Mouse (Mus musculus): ENCODE results near the gene Atp5g1. TPM values are rescaled to one million over a fixed set of nuclear protein-coding genes. Genes with fewer than 3 reads are reported as not detected.
A peak's percentile ranks its signal among the peaks of the same experiment; 100 is the strongest.
"Not testable (repeated sequence)": the region's sequence is repeated elsewhere in the genome, so short reads cannot be mapped to it uniquely, and the experiment has no call there.

Atp5g1 gene
- 184 and 191 TPM in 2 replicates for polyA plus RNA-seq (2011; ENCODE audit: insufficient read depth, insufficient read length, low read depth, missing spikeins)

DNA sequence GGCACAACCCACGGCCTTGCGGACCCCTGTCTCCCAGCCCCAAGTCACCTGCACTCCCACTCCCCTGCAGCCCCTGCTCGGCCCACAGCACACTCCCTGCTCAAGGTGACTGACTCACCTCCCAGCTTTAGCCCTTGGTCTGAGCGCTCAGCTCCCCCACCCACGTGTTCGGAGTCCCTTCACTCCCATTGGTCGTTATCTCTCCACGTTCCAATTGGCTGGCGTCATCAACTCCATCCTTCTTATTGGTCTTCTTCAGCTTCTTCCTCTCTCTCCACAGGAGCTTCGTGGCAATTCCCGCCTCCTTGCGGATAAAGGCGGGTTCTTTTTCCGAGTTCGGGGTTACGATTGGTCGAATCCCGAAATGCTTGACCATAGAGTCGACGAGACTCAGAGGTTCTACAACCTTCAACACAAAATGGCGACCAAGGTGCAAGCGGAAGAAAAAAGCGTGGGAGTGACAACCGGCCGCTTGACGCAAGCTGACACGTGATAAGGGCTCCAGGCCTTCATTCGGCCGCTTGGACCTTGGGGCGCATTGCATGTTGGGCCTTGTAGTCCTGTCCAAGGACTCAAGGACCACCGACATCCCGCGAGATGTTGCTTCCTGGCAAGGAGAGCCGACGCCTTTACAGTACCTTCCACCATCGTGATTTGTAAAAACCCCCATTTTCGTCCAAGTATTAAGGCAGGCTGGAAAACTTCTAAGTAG, at the start of gene Atp5g1:
Atp5g1 (minus strand) TSS at position 162 of the 712 bp plus-strand sequence.
- H3K27me3 ChIP-seq (ENCODE audit: control insufficient read depth, insufficient read depth, low read length, poor library complexity, severe bottlenecking), result no peaks in the 10 kb centered on the region
- H3K4me3 ChIP-seq (ENCODE audit: low read depth, low read length), result peak within 1 kb of the TSS; percentile 87
- H3K27ac ChIP-seq (ENCODE audit: insufficient read depth, low read length), result peak within 1 kb of the TSS; percentile 90
- H3K9me3 ChIP-seq (replicated peaks; ENCODE audit: control insufficient read depth, insufficient read depth, low read length, poor library complexity, severe bottlenecking), result no peaks in the 10 kb centered on the region
- TF ChIP-seq CTCF (IDR thresholded peaks at IDR 0.05; ENCODE audit: low read depth, low read length) (no peak), POLR2A (IDR thresholded peaks at IDR 0.05; ENCODE audit: insufficient read depth, low read length) (peak; percentile 97)
- peak within 1 kb of the TSS; percentile 90 for H3K9ac ChIP-seq (ENCODE audit: low read depth, poor library complexity, severe bottlenecking)
- H3K36me3 ChIP-seq (ENCODE audit: control insufficient read depth, insufficient read depth, low read length, poor library complexity, severe bottlenecking), result peaks cover 13% of the 10 kb centered on the region
- no peaks in the 10 kb centered on the region for H3K4me1 ChIP-seq (ENCODE audit: control insufficient read depth, insufficient read depth, low read length)

GRCm38 (mm10) chr11:96124052-96124914, 48.8 kb upstream of the Atp5g1 start:
- H3K27me3 ChIP-seq (ENCODE audit: control insufficient read depth, insufficient read depth, low read length, poor library complexity, severe bottlenecking), result no peaks in the 10 kb centered on the region
- peak overlapping the region; percentile 69 for H3K9ac ChIP-seq (ENCODE audit: low read depth, poor library complexity, severe bottlenecking)
- H3K9me3 ChIP-seq (replicated peaks; ENCODE audit: control insufficient read depth, insufficient read depth, low read length, poor library complexity, severe bottlenecking), result no peaks in the 10 kb centered on the region
- H3K36me3 ChIP-seq (ENCODE audit: control insufficient read depth, insufficient read depth, low read length, poor library complexity, severe bottlenecking), result no peaks in the 10 kb centered on the region
- peaks cover 2% of the 10 kb centered on the region for H3K4me1 ChIP-seq (ENCODE audit: control insufficient read depth, insufficient read depth, low read length)
- peak overlapping the region; percentile 69 for H3K4me3 ChIP-seq (ENCODE audit: low read depth, low read length)
- peak overlapping the region; percentile 13 for H3K27ac ChIP-seq (ENCODE audit: insufficient read depth, low read length)
- TF ChIP-seq CTCF (IDR thresholded peaks at IDR 0.05; ENCODE audit: low read depth, low read length) (no peak), EP300 (IDR thresholded peaks at IDR 0.05; ENCODE audit: insufficient read depth, low read depth, low read length) (no peak), POLR2A (IDR thresholded peaks at IDR 0.05; ENCODE audit: insufficient read depth, low read length) (no peak)

DNA sequence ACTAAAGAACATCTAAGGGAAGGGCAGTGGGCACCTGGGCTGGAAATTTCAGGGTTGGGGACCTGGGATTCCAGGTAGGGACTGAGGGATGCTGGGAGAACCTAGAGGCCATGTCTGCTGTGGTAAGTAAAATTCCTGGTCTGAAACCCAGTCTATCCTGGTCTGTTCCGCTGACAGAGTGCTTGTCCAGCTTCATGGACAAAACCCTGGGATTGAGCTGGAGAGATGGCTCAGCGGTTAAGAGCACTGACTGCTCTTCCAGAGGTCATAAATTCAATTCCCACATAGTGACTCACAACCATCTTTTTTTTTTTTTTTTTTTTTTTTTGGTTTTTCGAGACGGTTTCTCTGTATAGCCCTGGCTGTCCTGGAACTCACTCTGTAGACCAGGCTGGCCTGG, 47.3 kb upstream of the Atp5g1 start:
- H3K4me1 ChIP-seq (ENCODE audit: control insufficient read depth, insufficient read depth, low read length); H3K27ac ChIP-seq (ENCODE audit: insufficient read depth, low read length); H3K9ac ChIP-seq (ENCODE audit: low read depth, poor library complexity, severe bottlenecking); H3K27me3 ChIP-seq (ENCODE audit: control insufficient read depth, insufficient read depth, low read length, poor library complexity, severe bottlenecking); H3K9me3 ChIP-seq (replicated peaks; ENCODE audit: control insufficient read depth, insufficient read depth, low read length, poor library complexity, severe bottlenecking); H3K4me3 ChIP-seq (ENCODE audit: low read depth, low read length); H3K36me3 ChIP-seq (ENCODE audit: control insufficient read depth, insufficient read depth, low read length, poor library complexity, severe bottlenecking): not testable (repeated sequence)

DNA sequence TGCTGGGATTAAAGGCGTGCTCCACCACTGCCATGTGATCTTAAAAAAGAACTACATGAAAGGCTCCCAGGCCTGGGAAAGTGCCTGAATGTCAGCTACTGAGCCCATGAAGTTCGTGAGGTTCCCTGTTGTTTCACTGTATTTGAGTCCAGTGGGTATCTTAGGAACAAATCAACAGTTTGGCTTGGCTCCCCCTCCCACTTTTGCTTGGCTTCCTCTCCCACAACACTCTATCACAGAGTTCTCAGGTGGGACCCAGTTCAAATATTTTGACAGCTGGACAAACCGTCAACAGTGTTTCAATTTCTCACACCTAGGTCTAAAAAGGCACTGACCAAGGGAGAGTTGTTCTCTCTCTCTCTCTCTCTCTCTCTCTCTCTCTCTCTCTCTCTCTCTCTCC, 43.9 kb upstream of the Atp5g1 start:
- H3K9ac ChIP-seq (ENCODE audit: low read depth, poor library complexity, severe bottlenecking), result no peak overlapping the region
- no peak overlapping the region for H3K4me3 ChIP-seq (ENCODE audit: low read depth, low read length)
- H3K9me3 ChIP-seq (replicated peaks; ENCODE audit: control insufficient read depth, insufficient read depth, low read length, poor library complexity, severe bottlenecking), result no peaks in the 10 kb centered on the region
- TF ChIP-seq CTCF (IDR thresholded peaks at IDR 0.05; ENCODE audit: low read depth, low read length), result no peak
- no peak for TF ChIP-seq POLR2A (IDR thresholded peaks at IDR 0.05; ENCODE audit: insufficient read depth, low read length)
- no peak for TF ChIP-seq EP300 (IDR thresholded peaks at IDR 0.05; ENCODE audit: insufficient read depth, low read depth, low read length)
- peaks cover 2% of the 10 kb centered on the region for H3K4me1 ChIP-seq (ENCODE audit: control insufficient read depth, insufficient read depth, low read length)
- H3K27ac ChIP-seq (ENCODE audit: insufficient read depth, low read length), result no peak overlapping the region
- H3K27me3 ChIP-seq (ENCODE audit: control insufficient read depth, insufficient read depth, low read length, poor library complexity, severe bottlenecking), result no peaks in the 10 kb centered on the region
- H3K36me3 ChIP-seq (ENCODE audit: control insufficient read depth, insufficient read depth, low read length, poor library complexity, severe bottlenecking), result no peaks in the 10 kb centered on the region

GRCm38 (mm10) chr11:96116925-96117324, 41.5 kb upstream of the Atp5g1 start:
- H3K4me3 ChIP-seq (ENCODE audit: low read depth, low read length); H3K9ac ChIP-seq (ENCODE audit: low read depth, poor library complexity, severe bottlenecking); H3K9me3 ChIP-seq (replicated peaks; ENCODE audit: control insufficient read depth, insufficient read depth, low read length, poor library complexity, severe bottlenecking); H3K4me1 ChIP-seq (ENCODE audit: control insufficient read depth, insufficient read depth, low read length); H3K27me3 ChIP-seq (ENCODE audit: control insufficient read depth, insufficient read depth, low read length, poor library complexity, severe bottlenecking); H3K27ac ChIP-seq (ENCODE audit: insufficient read depth, low read length); H3K36me3 ChIP-seq (ENCODE audit: control insufficient read depth, insufficient read depth, low read length, poor library complexity, severe bottlenecking): not testable (repeated sequence)

DNA sequence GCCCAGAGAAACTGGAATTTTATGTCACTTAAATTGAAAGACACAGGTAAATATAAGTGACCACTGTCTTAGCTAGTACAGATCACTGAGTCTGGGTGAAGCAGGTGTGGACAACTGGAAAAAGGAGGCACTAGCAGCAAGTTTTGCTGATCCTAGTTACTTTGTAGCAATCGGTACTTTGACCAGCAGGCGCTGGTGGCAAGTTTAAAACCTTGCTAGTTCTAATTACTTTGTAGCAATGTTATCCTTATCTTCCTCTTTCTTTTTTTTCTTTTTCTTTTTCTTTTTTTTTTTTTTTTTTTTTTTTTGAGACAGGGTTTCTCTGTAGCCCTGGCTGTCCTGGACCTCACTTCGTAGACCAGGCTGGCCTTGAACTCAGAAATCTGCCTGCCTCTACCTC, 40.6 kb upstream of the Atp5g1 start:
- peaks cover 2% of the 10 kb centered on the region for H3K4me1 ChIP-seq (ENCODE audit: control insufficient read depth, insufficient read depth, low read length)
- no peaks in the 10 kb centered on the region for H3K27me3 ChIP-seq (ENCODE audit: control insufficient read depth, insufficient read depth, low read length, poor library complexity, severe bottlenecking)
- H3K27ac ChIP-seq (ENCODE audit: insufficient read depth, low read length), result peak overlapping the region; percentile 81
- H3K9ac ChIP-seq (ENCODE audit: low read depth, poor library complexity, severe bottlenecking), result 0 out of 2 replicates have a peak overlapping the region, but pooled peaks have one; percentile 39
- TF ChIP-seq CTCF (IDR thresholded peaks at IDR 0.05; ENCODE audit: low read depth, low read length) (no peak), POLR2A (IDR thresholded peaks at IDR 0.05; ENCODE audit: insufficient read depth, low read length) (no peak), EP300 (IDR thresholded peaks at IDR 0.05; ENCODE audit: insufficient read depth, low read depth, low read length) (no peak)
- no peak overlapping the region for H3K4me3 ChIP-seq (ENCODE audit: low read depth, low read length)
- no peaks in the 10 kb centered on the region for H3K36me3 ChIP-seq (ENCODE audit: control insufficient read depth, insufficient read depth, low read length, poor library complexity, severe bottlenecking)
- no peaks in the 10 kb centered on the region for H3K9me3 ChIP-seq (replicated peaks; ENCODE audit: control insufficient read depth, insufficient read depth, low read length, poor library complexity, severe bottlenecking)
